In the genomic region with DNA sequence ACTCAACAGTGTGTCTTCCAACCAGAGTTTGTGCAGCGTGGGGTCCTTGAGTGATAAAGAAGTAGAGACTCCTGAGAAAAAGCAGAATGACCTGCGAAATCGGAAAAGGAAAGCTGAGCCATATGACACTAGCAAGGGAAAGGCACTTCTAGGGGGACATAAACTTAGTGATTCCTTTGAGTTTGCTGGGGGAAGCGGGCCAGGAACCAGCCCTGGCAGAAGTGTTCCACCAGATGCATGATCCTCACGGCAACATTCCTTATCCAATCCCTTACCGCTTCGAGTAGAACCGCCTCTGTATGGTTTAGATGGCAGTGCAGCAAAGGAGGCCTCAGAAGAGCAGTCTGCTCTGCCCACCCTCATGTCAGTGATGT, we compare ENCODE assay signal across 8 mouse cellular contexts. TPM values are rescaled to one million over a fixed set of nuclear protein-coding genes. Genes with fewer than 3 reads are reported as not detected.
DNase-seq lines count a peak whose midpoint lies in the region; ATAC-seq and TF ChIP-seq lines count a peak whose summit lies in the region.
"Not testable (repeated sequence)": the region's sequence is repeated elsewhere in the genome, so short reads cannot be mapped to it uniquely, and the experiment has no call there.

No protein-coding gene starts in this region.

- not testable (repeated sequence) for H3K36me3 ChIP-seq in E14TG2a.4 (ENCODE audit: insufficient read depth, low read length); embryonic facial prominence, embryonic 13.5 days; hindbrain, embryonic 12.5 days; kidney, embryonic 16.5 days (ENCODE audit: insufficient read depth, low read length); liver, embryonic 13.5 days; midbrain, embryonic 11.5 days (ENCODE audit: control insufficient read depth, insufficient read depth, low read length)

- peak overlapping the region; percentile 87 for H3K4me2 ChIP-seq in embryonic facial prominence, embryonic 13.5 days
- peak overlapping the region; percentile 81 for H3K4me2 ChIP-seq in hindbrain, embryonic 12.5 days (replicated peaks)
- H3K4me2 ChIP-seq in kidney, embryonic 16.5 days (replicated peaks; ENCODE audit: low read depth, low read length), result peak overlapping the region; percentile 90
- H3K4me2 ChIP-seq in liver, embryonic 13.5 days, result peak overlapping the region; percentile 85
- peak overlapping the region; percentile 75 for H3K4me2 ChIP-seq in midbrain, embryonic 11.5 days

- peaks cover 15% of the 10 kb centered on the region for H3K9me3 ChIP-seq in E14TG2a.4 (ENCODE audit: low read length)
- H3K9me3 ChIP-seq in embryonic facial prominence, embryonic 13.5 days; hindbrain, embryonic 12.5 days (replicated peaks); kidney, embryonic 16.5 days (ENCODE audit: low read length); liver, embryonic 13.5 days (replicated peaks); midbrain, embryonic 11.5 days (ENCODE audit: control insufficient read depth, low read length): not testable (repeated sequence)

- not testable (repeated sequence) for TF ChIP-seq CTCF in E14TG2a.4 (conservative IDR thresholded peaks at IDR 0.05; ENCODE audit: low read length)

- WGBS in embryonic facial prominence, embryonic 13.5 days, result 49% methylated on average over 8 of the region's 8 CpGs
- WGBS in hindbrain, embryonic 12.5 days, result 40% methylated on average over 8 of the region's 8 CpGs
- 40% methylated on average over 8 of the region's 8 CpGs for WGBS in kidney, embryonic 16.5 days
- WGBS in liver, embryonic 13.5 days (ENCODE audit: insufficient replicate concordance), result 33% methylated on average over 8 of the region's 8 CpGs
- 33% methylated on average over 8 of the region's 8 CpGs for WGBS in midbrain, embryonic 11.5 days

- peak overlapping the region; percentile 69; the same call in 1 of the 2 replicates for H3K27ac ChIP-seq in embryonic facial prominence, embryonic 13.5 days
- peak overlapping the region; percentile 71; the same call in 1 of the 2 replicates for H3K27ac ChIP-seq in hindbrain, embryonic 12.5 days
- H3K27ac ChIP-seq in kidney, embryonic 16.5 days (ENCODE audit: low read length); midbrain, embryonic 11.5 days (ENCODE audit: low read depth, low read length): not testable (repeated sequence)
- H3K27ac ChIP-seq in liver, embryonic 13.5 days, result peak overlapping the region; percentile 55; the same call in 1 of the 2 replicates

- not testable (repeated sequence) for ATAC-seq in embryonic facial prominence, embryonic 13.5 days (ENCODE audit: insufficient number of reproducible peaks, insufficient read depth, low FRiP score, low TSS enrichment, low read depth); hindbrain, embryonic 12.5 days (ENCODE audit: low FRiP score); kidney, embryonic 16.5 days (ENCODE audit: low FRiP score, low TSS enrichment); liver, embryonic 13.5 days (ENCODE audit: low read depth); midbrain, embryonic 11.5 days (ENCODE audit: low FRiP score)

- peak; percentile 92 for DNase-seq in heart, adult 11 months
- DNase-seq in liver, embryonic 13.5 days, result not testable (repeated sequence)
- DNase-seq in midbrain, embryonic 11.5 days (ENCODE audit: low spot score, missing footprints), result peak; percentile 88
- peak; percentile 47 for DNase-seq in ovary, postnatal 14 days (ENCODE audit: low spot score)

- H3K9ac ChIP-seq in embryonic facial prominence, embryonic 13.5 days, result peak overlapping the region; percentile 87
- peak overlapping the region; percentile 80 for H3K9ac ChIP-seq in hindbrain, embryonic 12.5 days
- H3K9ac ChIP-seq in kidney, embryonic 16.5 days (replicated peaks; ENCODE audit: low read length), result peak overlapping the region; percentile 92
- peak overlapping the region; percentile 81 for H3K9ac ChIP-seq in liver, embryonic 13.5 days
- H3K9ac ChIP-seq in midbrain, embryonic 11.5 days (ENCODE audit: low read length), result peak overlapping the region; percentile 90

- peak overlapping the region; percentile 77 for H3K4me3 ChIP-seq in E14TG2a.4 (replicated peaks; ENCODE audit: low read length)
- peak overlapping the region; percentile 53 for H3K4me3 ChIP-seq in embryonic facial prominence, embryonic 13.5 days
- H3K4me3 ChIP-seq in hindbrain, embryonic 12.5 days, result peak overlapping the region; percentile 52
- H3K4me3 ChIP-seq in kidney, embryonic 16.5 days (ENCODE audit: low read length), result peak overlapping the region; percentile 63
- H3K4me3 ChIP-seq in liver, embryonic 13.5 days (replicated peaks), result peak overlapping the region; percentile 68
- H3K4me3 ChIP-seq in midbrain, embryonic 11.5 days (ENCODE audit: low read depth, low read length), result peak overlapping the region; percentile 49

- peaks cover 28% of the 10 kb centered on the region for H3K4me1 ChIP-seq in E14TG2a.4 (replicated peaks; ENCODE audit: low read depth, low read length)
- not testable (repeated sequence) for H3K4me1 ChIP-seq in embryonic facial prominence, embryonic 13.5 days; hindbrain, embryonic 12.5 days; kidney, embryonic 16.5 days (ENCODE audit: insufficient read depth, low read length); midbrain, embryonic 11.5 days (ENCODE audit: control insufficient read depth, insufficient read depth, low read length)
- H3K4me1 ChIP-seq in liver, embryonic 13.5 days (replicated peaks), result peaks cover 11% of the 10 kb centered on the region; the same call in 1 of the 2 replicates

- not testable (repeated sequence) for H3K27me3 ChIP-seq in E14TG2a.4 (ENCODE audit: insufficient read depth, low read length); embryonic facial prominence, embryonic 13.5 days; hindbrain, embryonic 12.5 days; kidney, embryonic 16.5 days (ENCODE audit: insufficient read depth, low read length); liver, embryonic 13.5 days; midbrain, embryonic 11.5 days (ENCODE audit: control insufficient read depth, insufficient read depth, low read length)

RNA-seq across cellular contexts. Expression of a gene that starts 48.7 kb away (rescaled TPM):
- 5.5 and 7.6 TPM in 2 replicates for polyA plus RNA-seq in embryonic facial prominence, embryonic 13.5 days (2015; fragmentation: Nextera tagmentation; extraction: Ambion mirVana)
- 8.5 and 9.8 TPM in 2 replicates for polyA plus RNA-seq in hindbrain, embryonic 12.5 days (2016; fragmentation: Nextera tagmentation; extraction: Ambion mirVana)
- polyA plus RNA-seq in kidney, embryonic 16.5 days (2015; fragmentation: Nextera tagmentation; extraction: Ambion mirVana), result 6.6 and 6.9 TPM in 2 replicates
- polyA plus RNA-seq in liver, embryonic 13.5 days (2015; fragmentation: Nextera tagmentation; extraction: Ambion mirVana), result 2.4 and 3.4 TPM in 2 replicates
- 6.2 and 7.8 TPM in 2 replicates for polyA plus RNA-seq in midbrain, embryonic 11.5 days (2014; fragmentation: Nextera tagmentation; extraction: Ambion mirVana)
